Mouse (Mus musculus) limb, embryonic 11.5 days (tissue): ENCODE results near the gene Gnl1. TPM values are rescaled to one million over a fixed set of nuclear protein-coding genes. Genes with fewer than 3 reads are reported as not detected.
"Not testable (repeated sequence)": the region's sequence is repeated elsewhere in the genome, so short reads cannot be mapped to it uniquely, and the experiment has no call there.

ENCODE experiments used
- ATAC-seq: fragments of 200-750 bp; cut with Nextera tagmentation; 2 replicates; pipeline ENCODE4 v1.8.0; 2017; ENCODE audit warnings: low read depth; ENCODE audit not compliant: insufficient number of reproducible peaks, low FRiP score, low TSS enrichment
- DNase-seq: peaks from one replicate; pipeline ENCODE4 v3.0.0-alpha.2; 2015; ENCODE audit warnings: low spot score
- H3K27ac ChIP-seq: fragments of 300-500 bp; sonication (generic); replicated peaks from 2 replicates; pipeline ENCODE4 v1.5.1; 2014; ENCODE audit warnings: low read depth, mild to moderate bottlenecking, low read length
- H3K27me3 ChIP-seq: fragments of 300-500 bp; sonication (generic); 2 replicates; pipeline ENCODE4 v1.6.1; 2014; ENCODE audit warnings: mild to moderate bottlenecking, low read length, mixed read lengths; ENCODE audit not compliant: control insufficient read depth, insufficient read depth
- H3K36me3 ChIP-seq: fragments of 300-500 bp; sonication (generic); 2 replicates; pipeline ENCODE4 v1.6.1; 2014; ENCODE audit warnings: mild to moderate bottlenecking, low read length, moderate library complexity, mixed read lengths; ENCODE audit not compliant: control insufficient read depth, insufficient read depth
- H3K4me1 ChIP-seq: fragments of 300-500 bp; sonication (generic); 2 replicates; pipeline ENCODE4 v1.6.1; 2014; ENCODE audit warnings: low read length, mixed read lengths; ENCODE audit not compliant: control insufficient read depth, insufficient read depth
- H3K4me2 ChIP-seq: fragments of 300-500 bp; sonication (generic); 2 replicates; pipeline ENCODE4 v1.6.1; 2014; ENCODE audit warnings: low read depth, mild to moderate bottlenecking, moderate library complexity; ENCODE audit not compliant: severe bottlenecking
- H3K4me3 ChIP-seq: fragments of 300-500 bp; sonication (generic); 2 replicates; pipeline ENCODE4 v1.5.1; 2014; ENCODE audit warnings: low read depth, low read length
- H3K9ac ChIP-seq: fragments of 300-500 bp; sonication (generic); 2 replicates; pipeline ENCODE4 v1.6.1; 2014; ENCODE audit warnings: mild to moderate bottlenecking, low read length
- H3K9me3 ChIP-seq: fragments of 300-500 bp; sonication (generic); 2 replicates; pipeline ENCODE4 v1.6.1; 2016; ENCODE audit warnings: low read length; ENCODE audit not compliant: control insufficient read depth
- WGBS: fragments of 180-500 bp; shearing (Covaris S2); extraction: QIAGEN DNeasy Blood & Tissue Kit; methylation state at CpG from one replicate; pipeline ENCODE4 v1.1.7; 2014; 5-methylcytosine and 5-hydroxymethylcytosine counted together
- microRNA counts: library from miRNA; unstranded; fragments of <30 nt; microRNA quantifications from one replicate; lab custom pipeline; 2016
- microRNA-seq: library from miRNA; unstranded; fragments of <30 nt; microRNA quantifications from one replicate; pipeline ENCODE4, GENCODE M21; 2016
- polyA plus RNA-seq: library from polyadenylated mRNA; unstranded; fragments of >200 nt; fragmentation: Nextera tagmentation; extraction: Ambion mirVana; gene quantifications from 2 replicates; pipeline ENCODE4 v1.2.1, GENCODE M21; 2014

Gnl1 gene
- polyA plus RNA-seq, 1 experiment from 2014 or later, result 40.8 TPM

DNA sequence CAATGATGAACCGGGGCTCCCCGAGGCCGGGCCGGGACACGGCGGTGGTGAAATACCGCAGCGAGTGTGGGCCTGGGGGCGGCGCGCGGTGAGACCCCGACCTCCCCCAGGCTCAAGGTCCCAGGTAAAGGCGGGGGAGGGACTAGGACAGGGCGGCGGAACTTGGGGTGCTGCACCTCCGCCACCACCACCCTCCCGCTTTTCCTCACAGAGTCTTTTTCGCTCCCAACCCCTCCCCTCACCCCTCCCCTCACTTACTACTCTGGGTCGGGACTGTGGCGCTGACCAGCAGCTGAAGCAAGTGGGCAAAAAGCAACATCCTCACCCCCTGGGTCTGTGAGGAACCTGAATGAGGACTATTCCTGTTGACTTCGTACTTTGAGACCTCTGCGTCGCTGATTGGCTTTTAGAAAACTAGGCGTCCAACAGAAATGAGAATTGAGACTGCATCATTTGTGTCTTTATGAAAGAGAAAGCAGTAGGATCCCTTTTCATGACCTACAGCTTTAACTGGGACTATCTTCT, 52.8 kb downstream of the Gnl1 start, which contains the start of gene H2-T23:
Gene H2-T23 (minus strand): TSS at position 505 of the 525 bp plus-strand sequence.
- not testable (repeated sequence) for H3K9me3 ChIP-seq, H3K27me3 ChIP-seq, H3K27ac ChIP-seq, H3K4me1 ChIP-seq, H3K36me3 ChIP-seq
- H3K4me3 ChIP-seq, result peak within 1 kb of the TSS; percentile 33
- peak within 1 kb of the TSS; percentile 67 for H3K4me2 ChIP-seq
- peak; percentile 41; the same call in 1 of the 2 replicates for ATAC-seq
- WGBS, result 2% methylated on average over 24 of the region's 25 CpGs
- DNase-seq, result peak; percentile 59
- peak within 1 kb of the TSS; percentile 17; the same call in 1 of the 2 replicates for H3K9ac ChIP-seq

DNA sequence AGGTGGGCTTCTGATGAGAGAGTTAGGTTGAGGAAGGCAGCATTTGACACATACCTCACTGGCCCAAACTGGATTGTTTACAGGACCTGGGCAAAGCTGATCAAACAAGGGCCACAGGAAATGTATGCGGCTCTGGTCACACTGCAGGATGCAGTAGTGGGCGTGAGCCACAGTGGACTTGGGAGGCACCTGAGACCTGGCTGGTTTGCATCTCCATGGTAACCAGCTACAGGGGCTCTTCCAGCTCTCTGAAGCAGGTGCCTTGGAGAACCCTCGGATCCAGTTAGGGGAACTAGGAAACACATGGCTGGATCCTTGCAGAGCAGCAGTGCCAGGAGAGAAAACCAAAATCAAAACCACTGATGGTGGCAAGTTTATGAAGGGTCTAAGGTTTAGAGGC, 54.9 kb downstream of the Gnl1 start:
- H3K4me2 ChIP-seq, H3K36me3 ChIP-seq, H3K27me3 ChIP-seq, H3K9ac ChIP-seq, H3K4me1 ChIP-seq, DNase-seq, H3K4me3 ChIP-seq, H3K9me3 ChIP-seq, H3K27ac ChIP-seq, ATAC-seq: not testable (repeated sequence)
- 63% methylated on average over 3 of the region's 3 CpGs for WGBS

DNA sequence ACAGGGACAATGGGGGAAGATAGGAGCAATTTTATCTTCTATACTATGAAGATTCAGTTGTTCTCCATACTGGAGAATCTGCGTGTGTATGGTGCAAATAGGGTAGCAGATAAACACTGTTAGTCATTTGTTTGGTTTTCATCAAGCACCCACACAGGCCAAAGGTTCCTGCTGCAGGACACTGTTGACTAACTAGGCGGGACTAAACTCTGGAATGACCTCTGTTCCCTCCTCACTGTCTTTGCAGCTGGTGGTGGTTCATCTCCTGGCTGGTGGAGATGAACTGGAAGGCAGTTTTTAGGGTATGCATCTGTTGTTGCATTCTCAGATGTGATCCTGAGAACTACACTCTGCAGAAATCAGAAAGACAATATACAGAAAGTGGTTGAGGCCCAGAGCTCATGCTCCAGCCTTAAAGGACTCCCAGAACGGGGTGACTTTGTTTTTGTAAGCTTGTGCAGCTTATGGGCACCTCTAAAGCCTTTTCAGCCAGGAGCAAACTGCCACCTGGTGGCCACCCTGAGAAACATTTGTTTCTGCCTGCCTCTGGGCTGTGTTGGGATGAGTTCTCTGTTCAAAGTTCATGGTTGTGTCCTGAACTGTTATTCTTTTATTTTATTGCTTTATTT, 55.5 kb downstream of the Gnl1 start:
- DNase-seq, H3K36me3 ChIP-seq, ATAC-seq, H3K27ac ChIP-seq, H3K9ac ChIP-seq, H3K4me2 ChIP-seq, H3K4me3 ChIP-seq, H3K9me3 ChIP-seq, H3K4me1 ChIP-seq, H3K27me3 ChIP-seq: not testable (repeated sequence)
- WGBS, result 41% methylated on average over 3 of the region's 3 CpGs

DNA sequence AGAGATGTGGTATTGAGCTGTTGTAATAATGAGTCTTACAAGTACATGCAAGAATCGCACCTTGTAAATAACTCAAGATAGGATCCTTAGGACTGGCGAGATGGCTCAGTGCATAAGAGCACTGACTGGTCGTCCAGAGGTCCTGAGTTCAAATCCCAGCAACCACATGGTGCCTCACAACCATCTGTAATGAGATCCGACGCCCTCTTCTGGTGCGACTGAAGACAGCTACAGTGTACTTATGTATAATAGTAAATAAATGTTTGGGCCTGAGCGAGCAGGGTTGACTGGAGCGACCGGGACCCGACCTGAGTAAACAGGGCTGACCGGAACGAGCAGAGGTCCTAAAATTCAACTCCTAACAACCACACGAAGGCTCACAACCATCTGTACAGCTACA, 56.5 kb downstream of the Gnl1 start:
- not testable (repeated sequence) for DNase-seq

More for the DNA sequence above, 56.5 kb downstream of the Gnl1 start:
- H3K27ac ChIP-seq, ATAC-seq, H3K4me3 ChIP-seq, H3K9ac ChIP-seq, H3K4me1 ChIP-seq, H3K27me3 ChIP-seq, H3K36me3 ChIP-seq, H3K4me2 ChIP-seq, H3K9me3 ChIP-seq: not testable (repeated sequence)
- WGBS, result 89% methylated on average over 13 of the region's 13 CpGs

MicroRNAs encoded within 50 kb of the gene (microRNA counts, 519-probe panel; counts per million panel counts)
- microRNA mmu-miR-877 (lab: Ali Mortazavi, UCI), result 1,785 counts per million, percentile 12 among the panel's probes with 10 or more counts

Small RNAs within 50 kb of the gene (microRNA-seq; reads per million reads assigned to microRNA genes)
- gene Mir877, result 102 reads per million, percentile 48 among the genes with 10 or more reads in this experiment

Other genes with a start within 250 kb of the Gnl1 start
- gene Ier3, start 158.2 kb upstream of the Gnl1 start, polyA plus RNA-seq, result 2.7 and 3.1 TPM in 2 replicates
- gene Flot1, start 156.6 kb upstream of the Gnl1 start, polyA plus RNA-seq, result 47.1 and 47.8 TPM in 2 replicates
- gene Tubb5, start 141.5 kb upstream of the Gnl1 start, polyA plus RNA-seq, result 1,416 and 1,443 TPM in 2 replicates
- gene Mdc1, start 138.3 kb upstream of the Gnl1 start, polyA plus RNA-seq, result 20.7 and 23.5 TPM in 2 replicates
- gene Nrm, start 118.5 kb upstream of the Gnl1 start, polyA plus RNA-seq, result 55.6 and 56.4 TPM in 2 replicates
- 22.9 and 25.6 TPM in 2 replicates for gene Ppp1r18, start 114.3 kb upstream of the Gnl1 start, polyA plus RNA-seq
- gene Dhx16, start 100.0 kb upstream of the Gnl1 start, polyA plus RNA-seq, result 46.5 and 51.2 TPM in 2 replicates
- gene 2310061I04Rik, start 82.4 kb upstream of the Gnl1 start, polyA plus RNA-seq, result 21.3 and 23.2 TPM in 2 replicates
- 128 and 138 TPM in 2 replicates for gene Atat1, start 69.8 kb upstream of the Gnl1 start, polyA plus RNA-seq
- 80.2 and 81.7 TPM in 2 replicates for gene Mrps18b, start 63.5 kb upstream of the Gnl1 start, polyA plus RNA-seq
- 43.9 and 52.3 TPM in 2 replicates for gene Ppp1r10, start 63.4 kb upstream of the Gnl1 start, polyA plus RNA-seq
- 120 and 121 TPM in 2 replicates for gene Abcf1, start 10.1 kb upstream of the Gnl1 start, polyA plus RNA-seq
- gene Prr3, start 385 bp downstream of the Gnl1 start, polyA plus RNA-seq, result 41.7 and 42.3 TPM in 2 replicates
- gene H2-T24, start 40.7 kb downstream of the Gnl1 start, polyA plus RNA-seq, result 2.3 and 2.6 TPM in 2 replicates
- gene H2-T23, start 53.0 kb downstream of the Gnl1 start, polyA plus RNA-seq, result 2.5 and 2.6 TPM in 2 replicates
- gene H2-T22, start 62.9 kb downstream of the Gnl1 start, polyA plus RNA-seq, result 10.2 and 13.7 TPM in 2 replicates
- gene Gm6034, start 63.1 kb downstream of the Gnl1 start, polyA plus RNA-seq, result not detected in 2 replicates
- not detected in 2 replicates for gene Gm11127, start 78.5 kb downstream of the Gnl1 start, polyA plus RNA-seq
- not detected in 2 replicates for gene Gm19684, start 141.8 kb downstream of the Gnl1 start, polyA plus RNA-seq
- not detected in 2 replicates for gene Gm7030, start 149.6 kb downstream of the Gnl1 start, polyA plus RNA-seq
- gene Gm8909, start 188.7 kb downstream of the Gnl1 start, polyA plus RNA-seq, result not detected in 2 replicates
- gene H2-T3, start 210.4 kb downstream of the Gnl1 start, polyA plus RNA-seq, result not detected in 2 replicates